Mouse (Mus musculus): ENCODE measurements around the gene Lin54.
"Not testable (repeated sequence)": the region's sequence is repeated elsewhere in the genome, so short reads cannot be mapped to it uniquely, and the experiment has no call there.

Lin54 gene

DNA sequence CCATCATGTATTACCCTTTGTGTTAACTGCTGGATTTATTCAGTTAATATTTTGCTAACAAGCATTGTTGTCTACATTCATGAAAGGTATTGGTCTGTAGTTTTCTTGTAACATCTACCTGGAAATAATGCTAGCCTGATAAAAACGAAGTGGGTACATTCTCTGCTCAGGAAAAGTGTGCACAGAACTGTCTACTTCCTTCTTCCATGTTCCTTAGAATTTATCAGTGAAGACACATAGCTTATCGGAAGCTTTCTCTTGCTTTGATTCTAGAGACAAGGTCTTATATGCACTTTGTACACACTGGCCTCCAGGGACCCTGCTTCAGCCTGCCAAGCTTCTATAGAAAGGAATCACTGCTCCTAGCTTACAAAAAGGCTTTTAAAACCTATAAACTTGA, 11.1 kb downstream of the Lin54 start:
- DNase-seq (ENCODE audit: low read depth, low spot score), result no peak

DNA sequence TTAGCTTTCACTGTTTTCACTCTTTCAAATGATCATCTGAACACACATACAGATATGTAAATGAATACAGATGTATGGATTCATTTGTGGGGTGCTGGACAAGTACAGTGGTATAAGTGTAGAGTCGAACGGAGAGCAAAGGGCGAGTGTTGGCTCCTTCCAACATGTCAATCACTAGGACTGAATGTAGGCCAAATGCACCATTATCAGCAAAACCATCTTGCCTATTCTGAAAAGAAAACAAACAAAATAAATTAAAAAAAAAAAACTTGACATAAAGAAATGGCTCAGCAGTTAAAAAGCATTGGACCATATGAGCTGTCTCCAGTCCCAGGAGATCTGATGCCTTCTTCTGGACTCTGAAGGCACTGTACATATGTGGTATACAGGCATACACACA, 12.2 kb downstream of the Lin54 start:
- DNase-seq (ENCODE audit: low read depth, low spot score), result no peak

DNA sequence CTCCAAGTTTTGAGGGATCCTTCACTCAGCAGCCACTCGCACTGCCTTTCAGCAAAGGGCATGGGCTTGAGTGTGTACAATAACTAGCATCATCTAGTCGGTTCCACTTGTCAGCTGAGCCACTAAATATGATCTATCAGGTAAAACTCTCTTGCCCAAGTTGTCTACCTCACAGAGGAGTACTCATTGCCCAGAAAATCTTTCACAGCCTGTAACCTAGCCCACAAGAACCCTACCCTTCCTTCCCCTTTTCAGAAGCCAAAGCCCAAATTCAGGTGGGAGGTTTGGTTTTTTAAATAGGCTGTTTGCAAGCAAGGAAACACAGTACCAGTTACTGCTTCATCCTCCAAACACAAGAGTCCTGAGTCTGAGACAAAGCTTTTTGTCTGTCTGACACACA, 13.3 kb downstream of the Lin54 start:
- DNase-seq (ENCODE audit: low read depth, low spot score), result no peak

DNA sequence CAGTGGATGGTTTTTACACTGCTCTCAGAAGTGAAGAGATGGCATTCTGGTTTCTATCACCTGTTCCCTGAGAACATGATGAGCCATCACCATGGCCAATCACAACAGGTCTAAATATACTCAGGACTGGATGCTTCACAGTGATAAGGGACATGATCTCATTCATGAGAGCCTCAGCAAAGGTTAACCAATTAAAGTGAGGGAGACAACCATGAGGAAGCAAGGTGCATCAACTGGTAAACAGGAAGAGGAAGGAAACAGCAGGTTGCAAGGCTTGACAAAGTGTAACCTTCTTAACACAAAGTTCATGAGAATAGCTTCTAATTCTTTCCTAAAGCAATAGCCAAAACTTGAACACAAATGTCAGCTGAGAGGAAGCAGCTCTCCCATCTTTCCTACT, 16.9 kb downstream of the Lin54 start:
- no peak for DNase-seq (ENCODE audit: low read depth, low spot score)

DNA sequence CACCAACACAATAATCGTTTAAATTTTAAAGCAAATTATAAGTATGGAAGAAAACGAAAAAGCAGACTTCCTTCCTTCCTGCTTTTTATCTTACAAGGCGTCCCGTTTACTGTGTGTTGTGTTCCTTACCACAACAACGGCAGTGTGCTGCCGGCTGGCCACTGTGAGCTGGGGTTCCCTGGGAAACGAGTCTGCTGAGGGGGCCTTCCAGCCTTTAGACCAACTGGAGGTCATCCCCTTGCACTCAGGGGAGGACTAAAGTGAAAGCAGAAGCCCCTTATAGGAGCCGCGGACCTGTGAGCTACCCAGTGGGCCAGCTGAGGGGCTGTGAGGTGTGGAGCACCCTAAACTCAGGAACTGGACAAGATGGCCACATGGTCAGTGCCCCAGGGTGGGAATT, 22.8 kb downstream of the Lin54 start:
- no peak for DNase-seq (ENCODE audit: low read depth, low spot score)

DNA sequence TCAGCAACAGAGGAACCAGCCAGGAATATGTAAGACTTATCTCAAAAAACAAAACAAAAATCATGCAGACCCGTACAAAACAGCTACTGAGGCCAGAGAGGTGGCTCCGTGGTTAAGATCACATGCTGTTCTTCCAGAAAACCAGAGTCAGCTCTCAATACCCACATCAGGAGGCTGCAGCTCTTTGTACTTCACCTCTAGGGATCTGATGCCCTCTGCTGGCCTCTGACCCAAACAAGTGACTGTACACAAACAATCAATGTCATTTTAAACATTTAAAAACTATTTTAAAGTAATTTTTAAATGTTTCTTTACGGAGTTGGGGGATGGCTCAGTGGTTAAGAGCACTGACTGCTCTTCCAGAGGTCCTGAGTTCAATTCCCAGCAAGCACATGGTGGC, 24.1 kb downstream of the Lin54 start:
- DNase-seq (ENCODE audit: low read depth, low spot score), result no peak

DNA sequence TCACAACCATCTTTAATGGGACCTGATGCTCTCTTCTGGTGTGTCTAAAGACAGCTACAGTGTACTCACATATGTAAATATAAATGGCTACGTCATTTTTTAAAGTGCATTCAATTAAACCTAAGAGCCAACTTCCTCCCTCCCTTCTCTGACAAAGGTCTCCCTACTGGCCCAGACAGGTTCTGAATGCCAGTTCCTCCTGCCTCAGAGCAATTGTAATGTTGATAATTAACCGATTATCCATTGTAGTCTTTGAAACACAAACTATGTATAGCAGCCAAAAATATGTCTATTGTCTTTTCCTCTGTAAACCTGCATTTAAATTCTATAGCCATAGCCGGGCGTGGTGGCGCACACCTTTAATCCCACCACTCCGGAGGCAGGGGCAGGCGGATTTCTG, 33.1 kb downstream of the Lin54 start:
- no peak for DNase-seq (ENCODE audit: low read depth, low spot score)

DNA sequence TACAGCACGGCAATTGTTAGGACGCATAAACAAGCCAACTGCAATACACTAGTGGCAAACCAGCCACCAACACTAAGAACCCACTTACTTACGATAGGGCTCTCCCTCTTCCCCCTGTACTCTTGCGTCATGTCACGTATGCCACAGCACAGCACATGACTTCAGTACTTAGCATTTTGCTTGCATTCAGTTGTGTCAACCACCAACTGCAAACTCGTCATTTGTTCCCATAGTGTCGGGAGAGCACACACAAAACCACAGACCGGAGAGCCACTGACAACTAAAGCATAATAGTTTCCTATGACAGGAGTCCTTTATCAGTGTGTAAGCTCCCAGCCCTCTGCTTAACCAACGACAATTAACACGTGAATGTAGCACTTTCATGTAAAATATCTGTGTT, 33.8 kb downstream of the Lin54 start:
- no peak for DNase-seq (ENCODE audit: low read depth, low spot score)

DNA sequence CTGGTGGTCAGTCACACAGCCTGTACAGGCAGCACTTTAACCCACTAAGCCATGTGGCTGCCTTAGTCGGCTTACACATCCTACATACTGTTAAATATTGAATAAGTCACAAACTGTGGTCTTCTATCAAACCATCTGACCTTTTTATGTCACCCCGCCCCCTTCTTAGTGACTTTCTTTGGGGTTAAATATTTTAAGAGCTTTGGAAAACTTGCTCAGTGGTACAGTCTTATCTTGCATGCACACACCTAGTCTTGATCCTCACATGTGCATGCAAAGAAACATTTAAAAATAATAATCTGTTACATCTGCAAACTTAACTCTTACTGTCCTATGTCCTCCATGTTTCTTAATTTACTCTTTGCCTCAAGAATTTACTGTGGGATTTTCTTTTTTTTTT, 38.1 kb downstream of the Lin54 start:
- DNase-seq (ENCODE audit: low read depth, low spot score), result no peak

DNA sequence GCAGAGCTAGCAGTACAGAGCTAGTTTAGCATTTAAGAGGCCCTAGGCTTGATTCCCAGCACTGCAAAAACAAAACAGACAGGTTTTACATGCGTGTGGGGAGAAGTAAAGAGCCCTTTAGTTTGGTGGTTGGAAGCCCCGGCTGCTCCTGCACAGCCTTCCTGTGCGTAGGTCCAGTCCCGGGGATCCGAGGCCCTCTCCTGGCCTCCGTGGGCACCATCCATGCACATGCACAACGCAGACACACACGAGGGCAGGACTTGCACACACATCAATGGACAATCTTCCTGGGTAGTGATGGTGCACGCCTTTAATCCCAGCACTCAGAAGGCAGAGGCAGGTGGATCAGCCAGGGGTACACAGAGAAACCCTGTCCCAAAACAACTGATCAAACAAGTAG, 38.9 kb downstream of the Lin54 start:
- DNase-seq (ENCODE audit: low read depth, low spot score), result no peak

DNA sequence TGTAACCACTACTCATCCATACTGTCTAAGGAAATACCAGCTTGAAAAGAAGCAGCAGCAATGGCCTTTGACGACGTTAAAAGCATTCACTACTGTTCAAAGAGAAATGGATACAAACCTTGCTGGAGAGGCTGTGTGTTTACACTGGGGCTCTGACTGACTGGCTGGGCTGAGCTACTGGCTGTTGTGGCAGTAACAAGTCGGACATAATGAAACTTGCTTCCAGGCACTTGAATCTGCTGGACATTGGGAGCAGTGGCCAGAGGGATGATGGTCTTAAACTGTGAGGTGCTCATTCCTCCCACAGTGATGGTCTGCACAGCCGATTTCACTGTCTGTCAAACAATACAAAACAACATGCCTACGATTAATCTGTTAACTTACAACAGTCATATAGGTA, 41.0 kb downstream of the Lin54 start:
- no peak for DNase-seq (ENCODE audit: low read depth, low spot score)

DNA sequence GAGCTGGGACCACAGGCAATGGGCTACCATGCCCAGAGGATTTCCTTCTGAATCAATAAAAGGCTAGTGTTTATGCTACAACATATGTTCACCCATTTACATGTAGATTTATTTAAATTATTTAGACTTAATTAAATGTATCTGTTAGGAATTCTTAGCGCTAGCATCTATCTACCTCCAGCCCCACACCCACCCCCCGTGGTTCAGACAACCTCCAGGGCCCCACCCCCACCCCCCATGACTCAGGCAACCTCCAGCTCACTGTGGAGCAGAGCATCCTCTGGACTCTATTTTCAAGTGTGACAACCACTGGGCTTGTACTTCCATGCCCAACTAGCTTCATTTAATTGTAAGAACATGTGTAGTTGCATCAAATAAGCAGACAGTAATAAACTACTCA, 48.6 kb downstream of the Lin54 start:
- DNase-seq (ENCODE audit: low read depth, low spot score), result no peak

DNA sequence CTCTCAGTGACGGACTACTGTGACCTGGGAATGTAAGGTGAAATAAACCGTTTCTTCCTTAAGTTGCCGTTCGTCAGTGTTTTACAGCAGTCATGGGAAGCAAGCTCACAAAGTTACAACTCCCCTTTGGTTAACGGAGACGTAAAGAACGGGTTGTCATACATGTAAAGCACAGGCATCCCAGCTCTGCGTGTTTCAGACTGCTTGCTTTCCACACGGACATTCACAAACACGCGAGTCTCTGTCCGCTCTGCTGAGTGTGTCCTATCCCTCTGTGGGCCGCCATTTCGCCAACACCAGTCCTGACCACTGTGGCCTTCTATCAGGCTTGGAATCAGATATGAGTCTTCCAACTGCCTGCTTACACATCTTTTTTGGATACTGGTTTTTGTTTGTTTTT, 61.6 kb downstream of the Lin54 start:
- no peak for DNase-seq (ENCODE audit: low read depth, low spot score)

DNA sequence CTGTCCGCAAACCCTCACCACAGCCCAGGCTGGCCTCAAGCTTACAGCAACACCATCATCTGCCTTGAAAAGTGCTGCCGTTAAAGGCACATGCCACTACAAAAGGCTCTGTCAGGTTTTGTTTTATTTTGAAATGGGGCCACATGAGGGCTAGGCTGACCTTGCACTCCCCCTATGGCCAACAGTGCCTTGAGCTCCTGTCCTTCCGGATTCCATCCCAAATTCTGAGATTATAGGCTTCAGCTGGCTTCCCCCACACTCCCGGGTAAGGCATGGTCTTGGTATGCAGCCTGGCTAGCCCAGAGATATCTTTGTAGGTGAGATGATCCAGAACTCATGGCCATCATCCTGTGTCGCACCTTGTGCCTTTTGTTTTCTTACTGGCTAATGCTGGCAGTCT, 62.5 kb downstream of the Lin54 start:
- DNase-seq (ENCODE audit: low read depth, low spot score), result no peak

DNA sequence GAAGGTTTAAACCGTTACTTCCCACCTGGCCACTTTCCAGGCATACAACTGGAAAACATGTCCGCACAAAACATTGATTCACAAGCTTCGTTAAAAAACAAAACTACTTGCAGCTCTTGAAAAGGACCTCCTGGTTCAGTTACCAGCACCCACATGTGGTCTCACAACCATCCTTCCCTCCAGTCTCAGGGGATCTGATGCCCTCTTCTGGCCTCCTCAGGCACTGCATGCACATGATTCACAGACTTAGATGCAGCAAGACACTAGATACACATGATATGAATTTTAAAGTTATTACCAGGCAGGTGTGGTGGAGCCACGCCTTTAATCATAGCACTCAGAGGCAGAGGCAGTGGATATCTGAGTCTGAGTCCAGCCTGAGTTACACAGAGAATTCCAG, 63.4 kb downstream of the Lin54 start:
- DNase-seq (ENCODE audit: low read depth, low spot score), result no peak

DNA sequence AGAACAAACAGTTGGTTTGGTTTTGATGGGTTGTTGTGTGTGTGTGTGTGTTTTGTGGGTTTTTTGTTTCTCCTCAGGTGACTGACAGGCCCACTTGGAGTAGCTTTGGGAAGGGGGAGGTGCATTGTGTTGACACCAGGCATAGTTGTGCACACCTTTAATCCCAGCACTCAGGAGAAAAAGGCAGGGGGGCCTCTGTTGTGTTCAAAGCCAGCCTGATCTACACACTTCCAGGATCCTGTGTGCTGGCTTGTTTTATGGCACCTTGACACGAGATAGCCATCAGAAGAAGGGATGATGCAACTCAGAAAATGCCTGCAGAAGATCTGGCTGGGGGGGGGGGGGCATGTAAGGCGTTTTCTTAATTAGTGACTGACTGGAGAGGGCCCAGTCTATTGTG, 69.5 kb downstream of the Lin54 start:
- no peak for DNase-seq (ENCODE audit: low read depth, low spot score)

DNA sequence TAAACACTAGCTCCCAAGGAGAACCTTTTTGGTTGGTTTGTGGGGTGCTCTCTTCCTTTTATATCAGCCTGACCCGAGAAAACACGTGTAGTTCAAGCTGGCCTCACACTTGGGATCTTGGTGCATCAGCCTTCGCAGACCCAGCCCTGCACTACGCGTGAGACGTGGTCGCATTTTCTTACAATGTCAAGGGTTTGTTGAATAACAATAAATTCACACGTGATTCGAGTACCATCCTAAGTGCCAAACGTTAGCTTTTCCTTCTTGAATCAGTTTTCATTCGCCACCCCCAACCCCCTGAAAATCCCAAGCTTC, 70.4 kb downstream of the Lin54 start:
- DNase-seq (ENCODE audit: low read depth, low spot score), result no peak

DNA sequence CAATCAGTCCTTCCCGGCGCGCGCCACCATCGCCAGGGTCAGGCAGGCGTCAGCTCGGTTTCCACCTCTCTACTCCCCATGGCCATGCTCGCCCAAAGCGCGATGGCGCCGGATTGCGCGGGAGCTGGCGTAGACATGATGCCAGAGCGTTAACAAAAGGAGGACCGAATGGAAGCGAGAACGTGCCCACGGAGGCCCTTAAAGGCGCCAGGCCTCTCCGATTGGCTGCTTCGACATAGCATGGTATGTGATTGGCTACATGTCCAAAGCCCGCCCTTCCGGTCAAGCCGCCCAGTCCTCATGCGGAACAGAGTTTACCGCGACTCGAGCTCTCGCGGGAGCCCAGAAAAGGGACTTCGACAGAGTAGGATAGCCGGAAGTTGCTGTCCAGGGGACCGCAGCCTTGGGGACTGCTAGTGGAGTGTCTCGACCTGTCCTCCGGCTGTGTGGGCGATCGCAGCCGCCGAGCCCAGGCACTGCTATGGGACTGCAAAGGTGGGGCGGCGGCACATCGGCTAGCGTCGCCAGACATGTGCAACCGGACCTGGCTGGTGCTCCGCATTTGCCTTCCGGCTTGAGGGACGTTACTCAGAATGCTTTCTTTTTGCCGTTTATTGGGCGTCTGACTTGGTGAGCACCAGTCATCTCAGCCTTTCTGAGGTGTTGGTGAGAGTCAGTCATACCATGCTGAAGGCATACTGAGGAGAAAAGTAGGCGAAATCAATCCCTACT, 70.9 kb downstream of the Lin54 start:
- DNase-seq (ENCODE audit: low read depth, low spot score), result peak; percentile 88

DNA sequence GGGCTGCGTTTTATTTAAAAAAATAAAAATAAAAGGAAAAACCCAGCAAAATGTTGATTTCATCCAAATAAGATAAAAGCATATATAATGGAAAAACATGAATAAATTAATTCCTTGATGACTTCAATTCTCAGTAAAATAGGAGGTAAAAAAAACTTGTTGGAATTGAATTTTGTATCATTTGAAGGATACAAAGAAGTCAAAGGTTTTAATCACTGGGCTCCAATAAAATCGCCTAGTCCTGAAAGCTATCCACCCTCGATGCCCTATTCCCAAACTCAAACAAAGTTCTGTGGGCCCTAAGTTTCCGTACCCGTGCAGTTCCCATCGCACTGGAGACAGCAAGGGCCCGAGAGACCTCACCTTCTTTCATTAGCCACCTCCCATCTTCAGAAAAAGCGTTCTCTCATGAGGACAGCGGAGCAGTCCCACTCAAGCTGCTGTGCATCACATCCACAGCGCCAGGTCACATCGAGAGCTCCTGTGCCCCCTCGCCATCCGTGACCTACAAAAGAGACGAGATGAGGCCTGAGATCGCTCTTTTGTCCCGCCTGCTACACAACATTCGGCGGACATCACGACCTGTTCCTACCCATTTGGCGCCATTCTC, 71.6 kb downstream of the Lin54 start:
- DNase-seq (ENCODE audit: low read depth, low spot score), result no peak

DNA sequence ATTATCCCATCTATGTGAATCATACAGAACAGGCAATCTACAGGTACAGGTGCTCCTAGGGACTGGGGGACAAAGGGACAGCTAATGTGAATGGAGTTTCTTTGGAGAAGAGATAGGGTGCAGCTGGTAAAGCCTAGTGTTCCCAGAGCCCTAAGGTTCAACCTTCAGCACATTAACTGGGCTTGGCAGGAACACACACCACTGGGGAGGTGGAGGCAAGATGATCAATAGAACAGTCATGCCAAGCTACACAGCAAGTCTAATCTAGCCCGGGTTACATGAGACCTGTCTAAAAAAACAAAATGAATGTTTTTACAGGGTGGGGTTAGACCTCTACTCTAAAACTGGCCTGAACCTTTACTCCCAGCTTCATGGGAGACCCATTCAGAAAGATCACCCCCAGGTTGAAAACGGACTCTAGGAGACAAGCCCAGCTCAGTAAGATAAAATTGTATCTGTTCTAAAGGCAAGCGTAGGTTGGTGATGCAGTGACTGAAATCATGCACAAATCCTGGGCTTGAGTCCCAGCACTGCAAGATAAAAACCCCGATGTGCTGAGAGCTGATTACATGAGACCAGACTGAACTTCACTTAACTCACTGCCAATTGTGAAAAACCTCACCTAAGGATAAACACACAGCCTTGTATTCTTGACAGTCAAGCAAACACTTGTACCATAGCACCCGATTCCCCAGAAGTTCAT, 72.3 kb downstream of the Lin54 start:
- DNase-seq (ENCODE audit: low read depth, low spot score), result no peak

DNA sequence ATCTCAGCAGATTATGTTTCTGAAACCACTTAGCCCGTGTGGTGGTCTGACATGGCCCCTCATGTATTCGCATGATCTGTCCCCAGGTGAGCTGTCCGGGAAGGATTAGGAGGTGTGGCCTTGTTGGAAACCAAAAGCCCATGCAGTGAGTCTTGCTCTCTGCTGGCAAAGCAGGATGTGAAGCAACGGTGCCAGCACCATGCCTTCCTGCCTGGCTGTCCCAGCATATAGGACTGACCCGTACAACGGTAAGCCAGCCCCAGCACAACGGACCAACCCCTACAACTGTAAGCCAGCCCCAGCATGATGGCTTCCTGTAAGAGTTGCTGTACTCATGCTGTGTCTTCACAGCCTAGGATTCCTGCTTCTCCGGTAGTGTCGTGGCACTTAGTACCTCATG, 73.2 kb downstream of the Lin54 start:
- DNase-seq (ENCODE audit: low read depth, low spot score), result no peak

DNA sequence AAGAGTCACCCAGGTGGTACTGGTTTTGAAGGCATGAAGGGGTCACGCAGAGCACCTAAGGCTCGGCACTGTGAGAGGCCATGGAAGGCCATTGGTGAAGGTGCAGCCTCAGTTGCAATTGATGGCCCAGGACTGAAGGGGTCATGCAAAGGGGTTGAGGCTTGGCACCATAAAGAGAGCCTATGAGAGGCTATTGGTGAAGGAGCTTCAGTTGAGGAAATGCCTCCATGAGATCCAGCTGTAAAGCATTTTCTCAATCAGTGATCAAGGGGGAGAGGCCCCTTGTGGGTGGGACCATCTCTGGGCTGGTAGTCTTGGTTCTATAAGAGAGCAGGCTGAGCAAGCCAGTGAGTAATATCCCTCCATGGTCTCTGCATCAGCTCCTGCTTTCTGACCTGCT, 74.6 kb downstream of the Lin54 start:
- DNase-seq (ENCODE audit: low read depth, low spot score), result not testable (repeated sequence)

DNA sequence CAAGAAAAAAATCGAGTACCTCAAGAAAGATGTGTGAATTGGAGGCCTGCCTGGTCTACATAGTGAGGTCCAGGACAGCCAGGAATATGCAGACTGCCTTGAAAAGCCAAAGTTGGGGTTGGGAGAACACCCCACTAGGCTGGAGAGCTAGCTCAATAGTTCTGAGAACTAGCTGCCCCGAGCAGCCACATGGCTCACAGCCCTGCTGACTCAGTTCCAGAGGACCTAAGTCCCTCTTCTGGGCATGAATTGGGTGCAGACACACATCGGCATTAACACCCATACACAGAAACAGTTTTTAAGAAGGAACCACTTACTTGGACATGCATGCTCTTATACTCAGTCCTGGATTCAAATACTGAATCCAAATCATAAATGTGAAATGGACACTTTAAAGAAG, 76.2 kb downstream of the Lin54 start:
- no peak for DNase-seq (ENCODE audit: low read depth, low spot score)
